Mouse (Mus musculus) heart, embryonic 16.5 days (tissue): ENCODE results near the gene Zranb1. TPM values are rescaled to one million over a fixed set of nuclear protein-coding genes. Genes with fewer than 3 reads are reported as not detected.
A peak's percentile ranks its signal among the peaks of the same experiment; 100 is the strongest.

ENCODE experiments used
- ATAC-seq: fragments of 200-750 bp; cut with Nextera tagmentation; replicated peaks from 2 replicates; pipeline ENCODE4 v1.8.0; 2017; ENCODE audit warnings: moderate number of reproducible peaks; ENCODE audit not compliant: insufficient read depth, low FRiP score; ENCODE audit errors: extremely low read depth
- H3K27ac ChIP-seq: fragments of 300-500 bp; sonication (generic); 2 replicates; pipeline ENCODE4 v1.5.1; 2014; ENCODE audit warnings: mild to moderate bottlenecking, low read length, control low read depth, moderate library complexity
- H3K27me3 ChIP-seq: fragments of 300-500 bp; sonication (generic); 2 replicates; pipeline ENCODE4 v1.6.1; 2014; ENCODE audit warnings: low read length, mixed read lengths; ENCODE audit not compliant: control insufficient read depth, insufficient read depth
- H3K36me3 ChIP-seq: fragments of 300-500 bp; sonication (generic); 2 replicates; pipeline ENCODE4 v1.6.1; 2014; ENCODE audit not compliant: control insufficient read depth, insufficient read depth
- H3K4me1 ChIP-seq: fragments of 300-500 bp; sonication (generic); 2 replicates; pipeline ENCODE4 v1.6.1; 2014; ENCODE audit warnings: low read length, mixed read lengths; ENCODE audit not compliant: control insufficient read depth, insufficient read depth
- H3K4me2 ChIP-seq: fragments of 300-500 bp; sonication (generic); 2 replicates; pipeline ENCODE4 v1.6.1; 2014; ENCODE audit warnings: low read depth, mild to moderate bottlenecking, control low read depth, low read length
- H3K4me3 ChIP-seq: fragments of 300-500 bp; sonication (generic); 2 replicates; pipeline ENCODE4 v1.5.1; 2014; ENCODE audit warnings: mild to moderate bottlenecking, control low read depth, low read length
- H3K9ac ChIP-seq: fragments of 300-500 bp; sonication (generic); 2 replicates; pipeline ENCODE4 v1.6.1; 2014; ENCODE audit warnings: low read length, control low read depth
- H3K9me3 ChIP-seq: fragments of 300-500 bp; sonication (generic); replicated peaks from 2 replicates; pipeline ENCODE4 v1.6.1; 2016; ENCODE audit warnings: low read length; ENCODE audit not compliant: control insufficient read depth
- WGBS: fragments of 180-500 bp; shearing (Covaris S2); extraction: QIAGEN DNeasy Blood & Tissue Kit; methylation state at CpG from one replicate; pipeline ENCODE4 v1.1.7; 2014; 5-methylcytosine and 5-hydroxymethylcytosine counted together
- polyA plus RNA-seq: library from polyadenylated mRNA; unstranded; fragments of >200 nt; fragmentation: Nextera tagmentation; extraction: Ambion mirVana; gene quantifications from 2 replicates; pipeline ENCODE4 v1.2.1, GENCODE M21; 2015

The Zranb1 gene
- polyA plus RNA-seq, result 7.0 and 9.2 TPM in 2 replicates

DNA sequence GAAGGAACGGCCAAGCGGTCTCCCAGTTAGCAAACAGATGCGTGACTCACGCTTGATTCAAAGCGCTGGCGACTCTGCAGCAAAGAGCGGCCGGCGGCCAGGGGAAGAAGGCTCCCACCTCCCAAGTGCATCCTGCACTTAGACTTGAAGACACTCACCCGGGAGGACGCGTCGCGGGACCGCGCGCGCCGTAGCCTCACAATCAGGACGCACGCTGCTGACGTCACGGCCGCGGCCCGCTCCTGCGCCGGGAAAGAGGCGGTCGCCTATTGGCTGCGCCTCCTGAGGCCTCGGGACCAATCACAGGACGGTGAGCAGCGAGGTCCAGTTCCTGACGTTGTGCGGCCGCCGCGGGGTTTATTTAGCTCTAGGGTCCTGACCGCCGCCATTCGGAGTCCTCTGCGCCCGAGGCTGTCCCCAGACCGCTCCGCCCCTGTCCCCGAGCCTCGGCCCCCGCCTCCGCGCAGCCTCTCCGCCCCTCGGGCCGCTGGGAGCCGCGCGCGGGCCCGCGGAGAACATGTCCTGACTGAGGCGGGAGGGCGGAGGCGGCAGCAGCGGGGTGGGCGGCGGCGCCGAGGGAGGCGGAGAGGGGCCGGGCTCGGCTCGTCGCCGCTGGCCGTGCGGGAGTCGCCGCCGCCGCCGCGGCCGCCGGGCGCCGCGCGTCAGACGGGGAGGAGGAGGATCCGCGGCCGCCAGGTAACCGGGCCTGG, at the start of gene Zranb1:
Zranb1 (plus strand) TSS at position 293 of the 710 bp plus-strand sequence.
- Histone ChIP-seq H3K9me3 (no peaks in the 10 kb centered on the region), H3K9ac (peak within 1 kb of the TSS; percentile 98), H3K27me3 (no peaks in the 10 kb centered on the region), H3K27ac (peak within 1 kb of the TSS; percentile 97), H3K36me3 (no peaks in the 10 kb centered on the region), H3K4me3 (peak within 1 kb of the TSS; percentile 71), H3K4me1 (peaks cover 10% of the 10 kb centered on the region), H3K4me2 (peak within 1 kb of the TSS; percentile 87)
- peak; percentile 99 for ATAC-seq
- under 1% methylated on average over 72 of the region's 93 CpGs for WGBS

GRCm38 (mm10) chr7:132882343-132882742, 48.6 kb upstream of the Zranb1 start:
- no peak overlapping the region for H3K9ac ChIP-seq
- peaks cover 3% of the 10 kb centered on the region; the same call in 1 of the 2 replicates for H3K9me3 ChIP-seq
- no peak overlapping the region for H3K27ac ChIP-seq
- H3K4me1 ChIP-seq, result 0 out of 2 replicates have a peak, but pooled peaks cover 2% of the 10 kb centered on the region
- no peak overlapping the region for H3K4me2 ChIP-seq
- WGBS, result 78% methylated on average over 2 of the region's 2 CpGs
- H3K4me3 ChIP-seq, result no peak overlapping the region
- no peak for ATAC-seq
- peaks cover 52% of the 10 kb centered on the region for H3K36me3 ChIP-seq
- no peaks in the 10 kb centered on the region for H3K27me3 ChIP-seq

DNA sequence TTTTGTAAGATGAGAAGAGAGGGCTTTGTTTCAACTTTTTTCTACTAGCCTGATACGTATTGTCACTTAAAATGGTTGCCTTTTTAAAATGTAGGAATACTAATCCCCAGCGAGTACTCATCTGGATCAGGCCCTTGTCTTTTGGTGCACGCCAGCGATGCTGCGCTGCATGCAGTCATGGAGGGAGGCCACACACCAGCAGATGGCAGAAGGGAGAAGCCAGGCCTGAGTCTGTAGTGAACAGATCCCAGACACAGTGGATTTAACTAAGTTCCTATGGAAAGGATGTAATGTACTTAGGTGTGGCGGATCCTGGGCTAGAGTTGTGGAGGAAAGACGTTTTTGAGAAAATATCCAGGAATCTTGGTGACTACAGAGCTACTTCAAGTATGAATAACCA, 46.9 kb upstream of the Zranb1 start:
- Histone ChIP-seq H3K9me3 (peaks cover 3% of the 10 kb centered on the region; the same call in 1 of the 2 replicates), H3K9ac (no peak overlapping the region), H3K4me2 (no peak overlapping the region), H3K4me3 (no peak overlapping the region), H3K27me3 (no peaks in the 10 kb centered on the region), H3K36me3 (peaks cover 43% of the 10 kb centered on the region), H3K27ac (no peak overlapping the region), H3K4me1 (0 out of 2 replicates have a peak, but pooled peaks cover 2% of the 10 kb centered on the region)
- no peak for ATAC-seq
- 91% methylated on average over 7 of the region's 7 CpGs for WGBS

GRCm38 (mm10) chr7:132887019-132887804, 43.7 kb upstream of the Zranb1 start:
- H3K36me3 ChIP-seq, result peaks cover 18% of the 10 kb centered on the region
- H3K9me3 ChIP-seq, result peaks cover under 1% of the 10 kb centered on the region; the same call in 1 of the 2 replicates
- WGBS, result 59% methylated on average over 7 of the region's 7 CpGs
- 0 out of 2 replicates have a peak, but pooled peaks cover 2% of the 10 kb centered on the region for H3K4me1 ChIP-seq
- no peak overlapping the region for H3K4me2 ChIP-seq
- ATAC-seq, result no peak
- H3K4me3 ChIP-seq, result no peak overlapping the region
- no peaks in the 10 kb centered on the region for H3K27me3 ChIP-seq
- H3K9ac ChIP-seq, result no peak overlapping the region
- H3K27ac ChIP-seq, result 0 out of 2 replicates have a peak overlapping the region, but pooled peaks have one; percentile 27

DNA sequence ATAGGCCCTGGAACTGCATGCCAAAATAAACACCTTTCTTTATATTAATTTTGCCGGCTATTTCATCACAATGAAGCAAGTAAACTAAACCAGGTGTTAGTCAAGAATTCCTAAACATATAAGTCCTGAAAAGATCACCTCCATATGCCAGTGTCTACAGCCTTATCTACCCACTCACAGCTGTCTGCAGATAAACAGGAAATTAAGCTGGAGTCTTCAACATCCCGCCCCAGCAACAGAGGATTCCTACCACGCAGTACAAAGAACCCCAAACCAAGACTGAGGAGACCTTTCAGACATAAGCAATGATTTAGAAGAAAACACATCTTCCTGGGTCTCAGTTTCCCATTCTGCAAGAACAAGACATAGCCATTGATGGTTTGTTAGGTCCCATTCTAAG, 42.9 kb upstream of the Zranb1 start:
- WGBS, result 60% methylated on average over 3 of the region's 3 CpGs
- 0 out of 2 replicates have a peak, but pooled peaks cover 2% of the 10 kb centered on the region for H3K4me1 ChIP-seq
- H3K4me2 ChIP-seq, result no peak overlapping the region
- no peaks in the 10 kb centered on the region for H3K27me3 ChIP-seq
- H3K4me3 ChIP-seq, result no peak overlapping the region
- no peak overlapping the region for H3K27ac ChIP-seq
- H3K36me3 ChIP-seq, result peaks cover 13% of the 10 kb centered on the region
- H3K9me3 ChIP-seq, result no peaks in the 10 kb centered on the region
- ATAC-seq, result no peak
- H3K9ac ChIP-seq, result no peak overlapping the region

GRCm38 (mm10) chr7:132888518-132889249, 42.3 kb upstream of the Zranb1 start:
- H3K36me3 ChIP-seq, result peaks cover 7% of the 10 kb centered on the region
- no peak for ATAC-seq
- H3K9me3 ChIP-seq, result no peaks in the 10 kb centered on the region
- 55% methylated on average over 4 of the region's 4 CpGs for WGBS
- no peak overlapping the region for H3K27ac ChIP-seq
- H3K9ac ChIP-seq, result no peak overlapping the region
- H3K4me3 ChIP-seq, result no peak overlapping the region
- H3K27me3 ChIP-seq, result no peaks in the 10 kb centered on the region
- 0 out of 2 replicates have a peak, but pooled peaks cover 2% of the 10 kb centered on the region for H3K4me1 ChIP-seq
- no peak overlapping the region for H3K4me2 ChIP-seq

- Histone ChIP-seq H3K36me3 (0 out of 2 replicates have a peak, but pooled peaks cover under 1% of the 10 kb centered on the region), H3K4me3 (no peak overlapping the region), H3K27me3 (no peaks in the 10 kb centered on the region), H3K4me1 (peaks cover 2% of the 10 kb centered on the region; the same call in 1 of the 2 replicates), H3K27ac (no peak overlapping the region), H3K4me2 (no peak overlapping the region), H3K9ac (no peak overlapping the region), H3K9me3 (no peaks in the 10 kb centered on the region)
- whole genome bisulfite sequencing, result 93% methylated on average over 8 of the region's 8 CpGs
- no peak for ATAC-seq
Measured at GRCm38 (mm10) chr7:132889691-132890090, 41.3 kb upstream of the Zranb1 start.

DNA sequence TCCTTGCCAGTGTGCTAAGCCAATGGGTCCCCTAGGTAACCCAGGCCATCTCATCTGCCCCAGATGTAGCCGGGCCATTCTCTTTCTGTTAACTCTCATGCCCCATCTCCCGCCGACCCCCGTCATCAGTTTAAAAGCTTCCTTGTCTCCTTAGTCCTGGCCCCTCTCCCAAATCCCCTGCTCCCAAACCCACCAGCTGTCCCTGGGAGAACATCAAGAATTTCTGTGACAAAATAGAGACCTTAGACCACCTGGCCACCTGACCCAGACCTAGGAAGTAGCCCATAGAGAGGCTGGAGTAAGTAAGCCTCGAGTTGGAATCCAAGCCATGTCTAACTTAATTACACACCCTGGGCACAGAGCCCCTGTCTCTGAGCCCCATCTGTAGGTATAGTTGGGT, 40.7 kb upstream of the Zranb1 start:
- Histone ChIP-seq H3K4me3 (no peak overlapping the region), H3K4me2 (no peak overlapping the region), H3K36me3 (no peaks in the 10 kb centered on the region), H3K27ac (no peak overlapping the region), H3K9ac (no peak overlapping the region), H3K27me3 (no peaks in the 10 kb centered on the region), H3K4me1 (peaks cover 6% of the 10 kb centered on the region), H3K9me3 (no peaks in the 10 kb centered on the region)
- ATAC-seq, result no peak
- WGBS, result 91% methylated on average over 5 of the region's 5 CpGs
